ENCODE assay signal across 9 mouse cellular contexts in genomic region chr2:170400666-170401065, GRCm38 (mm10). TPM values are rescaled to one million over a fixed set of nuclear protein-coding genes. Genes with fewer than 3 reads are reported as not detected.
DNase-seq lines count a peak whose midpoint lies in the region; ATAC-seq lines count a peak whose summit lies in the region.
"Had no signal": no experiment of that assay in that cellular context is flagged by ENCODE, and none has a peak within 500 bp of the region (broad histone marks: within the 10 kb centered on the region; RNA-seq: fewer than 3 reads in every experiment).

No protein-coding gene starts in this region.

- H3K4me1 ChIP-seq in heart, embryonic 12.5 days (replicated peaks) = peaks cover 7% of the 10 kb centered on the region
- H3K4me1 ChIP-seq in hindbrain, embryonic 16.5 days (ENCODE audit: control insufficient read depth, insufficient read depth, low read depth, low read length) = peaks cover 19% of the 10 kb centered on the region
- H3K4me1 ChIP-seq in midbrain, embryonic 15.5 days = peaks cover 36% of the 10 kb centered on the region

- H3K9ac ChIP-seq in heart, embryonic 12.5 days = peak overlapping the region; percentile 44; the same call in 1 of the 2 replicates
- H3K9ac ChIP-seq in hindbrain, embryonic 16.5 days (ENCODE audit: low read depth, low read length) = peak overlapping the region; percentile 47
- H3K9ac ChIP-seq in midbrain, embryonic 15.5 days = peak overlapping the region; percentile 21; the same call in 1 of the 2 replicates

- no peaks in the 10 kb centered on the region for H3K9me3 ChIP-seq in heart, embryonic 12.5 days (replicated peaks)
- H3K9me3 ChIP-seq in hindbrain, embryonic 16.5 days (ENCODE audit: control insufficient read depth, low read length) = 0 out of 2 replicates have a peak, but pooled peaks cover 2% of the 10 kb centered on the region
- no peaks in the 10 kb centered on the region for H3K9me3 ChIP-seq in midbrain, embryonic 15.5 days

- H3K27me3 ChIP-seq in heart, embryonic 12.5 days (replicated peaks) = no peaks in the 10 kb centered on the region; the same call in 1 of the 2 replicates
- no peaks in the 10 kb centered on the region for H3K27me3 ChIP-seq in hindbrain, embryonic 16.5 days (replicated peaks; ENCODE audit: control insufficient read depth, insufficient read depth, low read length)
- no peaks in the 10 kb centered on the region for H3K27me3 ChIP-seq in midbrain, embryonic 15.5 days (replicated peaks)

- peak overlapping the region; percentile 43 for H3K4me3 ChIP-seq in heart, embryonic 12.5 days
- H3K4me3 ChIP-seq in hindbrain, embryonic 16.5 days (ENCODE audit: low read length) = peak overlapping the region; percentile 2; the same call in 1 of the 2 replicates
- H3K4me3 ChIP-seq in midbrain, embryonic 15.5 days = 0 out of 2 replicates have a peak overlapping the region, but pooled peaks have one; percentile 7

- H3K4me2 ChIP-seq in heart, embryonic 12.5 days = peak overlapping the region; percentile 78
- peak overlapping the region; percentile 67 for H3K4me2 ChIP-seq in hindbrain, embryonic 16.5 days (ENCODE audit: low read length)
- H3K4me2 ChIP-seq in midbrain, embryonic 15.5 days = peak overlapping the region; percentile 47

- WGBS in heart, embryonic 12.5 days = 2% methylated on average over 10 of the region's 10 CpGs
- 3% methylated on average over 10 of the region's 10 CpGs for WGBS in hindbrain, embryonic 16.5 days
- 2% methylated on average over 10 of the region's 10 CpGs for WGBS in midbrain, embryonic 15.5 days

- no peaks in the 10 kb centered on the region for H3K36me3 ChIP-seq in heart, embryonic 12.5 days
- no peaks in the 10 kb centered on the region for H3K36me3 ChIP-seq in hindbrain, embryonic 16.5 days (ENCODE audit: control insufficient read depth, insufficient read depth, low read length)
- no peaks in the 10 kb centered on the region for H3K36me3 ChIP-seq in midbrain, embryonic 15.5 days (replicated peaks)

- H3K27ac ChIP-seq in heart, embryonic 12.5 days (ENCODE audit: poor library complexity, severe bottlenecking) = no peak overlapping the region
- no peak overlapping the region for H3K27ac ChIP-seq in hindbrain, embryonic 16.5 days (ENCODE audit: low read depth, low read length)
- H3K27ac ChIP-seq in midbrain, embryonic 15.5 days = peak overlapping the region; percentile 59
- H3K27ac ChIP-seq: heart, adult 2 months had no signal

- no peak for ATAC-seq in heart, embryonic 12.5 days (ENCODE audit: insufficient number of reproducible peaks, low FRiP score)
- no peak for ATAC-seq in hindbrain, embryonic 16.5 days
- no peak for ATAC-seq in midbrain, embryonic 15.5 days (replicated peaks)

- DNase-seq in heart, adult 18-20 months = no peak
- peak; percentile 55 for DNase-seq in embryo, embryonic 11 days
- DNase-seq in cerebellum, postnatal 10 days = no peak
- DNase-seq in testis, postnatal 10 days (ENCODE audit: low spot score) = no peak
- DNase-seq in frontal cortex, postnatal 10 days (ENCODE audit: low spot score in 2 of 2) = no peak

RNA-seq across cellular contexts. Expression of gene Bcas1, which starts 27.0 kb away (rescaled TPM):
- 0.74 and 1.1 TPM in 2 replicates for polyA plus RNA-seq in heart, embryonic 12.5 days (2016; fragmentation: Nextera tagmentation; extraction: Ambion mirVana)
- total RNA-seq in heart, adult 18-20 months (2021) = under 1 TPM; 0.25 to 0.87 TPM
- polyA plus RNA-seq in hindbrain, embryonic 16.5 days (2015; fragmentation: Nextera tagmentation; extraction: Ambion mirVana) = 16.7 and 20.0 TPM in 2 replicates
- 9.4 and 9.6 TPM in 2 replicates for polyA plus RNA-seq in midbrain, embryonic 15.5 days (2015; fragmentation: Nextera tagmentation; extraction: Ambion mirVana)
